Mouse (Mus musculus) heart, adult 18-20 months (tissue): ENCODE results near the gene Bricd5. TPM values are rescaled to one million over a fixed set of nuclear protein-coding genes. Genes with fewer than 3 reads are reported as not detected.

Source experiments
- DNase-seq, 2 experiments: peaks; one replicate each; pipeline ENCODE4 v3.0.0; 2021 to 2022; ENCODE audit warnings: mixed read lengths in 1 of 2
- total RNA-seq, 2 experiments: library from RNA; stranded (reverse); gene quantifications; 2 replicates each; pipeline ENCODE4 v1.2.3; 2021

The Bricd5 gene
- total RNA-seq, 2 experiments from 2014 or later, result not detected

DNA sequence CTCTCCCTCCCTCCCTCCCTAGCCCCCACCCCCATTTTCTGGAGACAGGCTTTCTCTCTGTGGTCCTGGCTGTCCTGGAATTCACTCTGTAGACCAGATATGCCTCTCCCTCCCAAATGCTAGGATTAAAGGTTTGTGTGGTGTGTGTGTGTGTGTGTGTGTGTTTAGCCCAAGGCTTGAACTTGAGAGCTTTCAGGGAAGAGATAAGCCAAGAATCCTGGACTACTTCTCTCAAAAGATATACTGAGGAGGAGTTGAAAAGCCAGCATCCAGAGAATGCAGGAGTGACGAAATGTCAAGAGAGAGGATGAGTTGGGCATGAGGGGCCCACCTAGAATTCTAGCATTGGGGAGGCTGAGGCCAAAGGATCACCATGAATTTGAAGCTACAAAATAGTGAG is 10.8 kb upstream of the Bricd5 start:
- no peak for DNase-seq

DNA sequence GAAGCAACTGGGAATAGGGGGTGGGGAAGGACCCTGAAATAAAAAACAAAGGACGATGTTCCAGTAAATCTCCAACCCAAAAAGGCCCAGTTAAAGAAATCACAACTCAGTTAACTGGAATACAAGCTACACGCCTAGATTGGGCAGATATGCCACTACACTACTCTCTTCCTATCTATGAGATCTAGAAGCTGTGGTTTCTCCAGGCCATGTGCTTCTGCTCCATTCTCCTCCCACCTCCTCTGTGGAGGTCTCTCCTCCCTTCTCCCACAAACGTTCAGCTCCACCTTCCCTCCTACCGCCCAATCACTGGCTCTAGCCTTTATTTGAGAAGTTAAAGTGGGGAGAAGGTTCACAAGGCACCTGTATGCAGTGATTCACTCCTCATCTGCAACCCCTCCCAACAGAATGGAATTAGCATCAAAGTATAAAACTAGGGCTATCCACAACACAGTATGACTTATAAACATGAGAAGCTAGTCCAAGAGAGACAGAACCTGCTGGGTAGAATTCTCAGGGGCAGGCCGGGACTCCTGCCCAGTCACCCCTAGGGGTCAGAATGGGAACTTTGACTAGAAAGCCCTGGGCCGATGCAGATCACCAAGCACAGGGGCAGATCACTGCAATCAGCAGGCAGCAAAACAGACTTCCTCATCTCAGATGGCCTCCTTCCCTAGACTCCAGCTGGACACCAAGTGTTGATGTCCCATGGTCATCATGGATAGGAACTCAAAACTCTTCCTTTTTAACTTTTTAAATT is 10.1 kb upstream of the Bricd5 start:
- no peak for DNase-seq

DNA sequence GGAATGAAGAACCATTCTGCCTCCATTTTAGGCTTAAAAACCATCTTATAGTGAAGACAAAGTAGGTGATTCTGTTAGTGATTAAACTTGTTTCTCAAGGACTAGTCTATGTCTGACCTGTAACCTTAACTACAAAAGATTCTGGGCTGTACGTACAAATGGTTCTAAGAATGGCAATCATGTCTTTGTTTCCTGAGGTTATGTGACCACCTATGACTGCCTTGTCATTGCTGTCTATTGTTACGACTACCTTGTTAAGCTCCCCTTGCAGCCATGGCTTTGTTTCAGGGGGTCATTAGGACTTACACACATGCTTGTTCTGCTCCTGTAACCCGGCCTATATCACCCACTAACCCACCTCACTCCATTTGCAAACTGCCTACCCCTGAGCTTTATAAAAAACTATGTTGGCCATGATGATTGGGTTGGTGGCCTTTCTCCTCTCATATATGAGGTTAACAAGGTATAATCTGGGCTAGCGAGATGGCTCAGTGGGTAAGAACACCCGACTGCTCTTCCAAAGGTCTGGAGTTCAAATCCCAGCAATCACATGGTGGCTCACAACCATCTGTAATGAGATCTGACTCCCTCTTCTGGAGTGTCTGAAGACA is 4.9 kb upstream of the Bricd5 start:
- no peak for DNase-seq

DNA sequence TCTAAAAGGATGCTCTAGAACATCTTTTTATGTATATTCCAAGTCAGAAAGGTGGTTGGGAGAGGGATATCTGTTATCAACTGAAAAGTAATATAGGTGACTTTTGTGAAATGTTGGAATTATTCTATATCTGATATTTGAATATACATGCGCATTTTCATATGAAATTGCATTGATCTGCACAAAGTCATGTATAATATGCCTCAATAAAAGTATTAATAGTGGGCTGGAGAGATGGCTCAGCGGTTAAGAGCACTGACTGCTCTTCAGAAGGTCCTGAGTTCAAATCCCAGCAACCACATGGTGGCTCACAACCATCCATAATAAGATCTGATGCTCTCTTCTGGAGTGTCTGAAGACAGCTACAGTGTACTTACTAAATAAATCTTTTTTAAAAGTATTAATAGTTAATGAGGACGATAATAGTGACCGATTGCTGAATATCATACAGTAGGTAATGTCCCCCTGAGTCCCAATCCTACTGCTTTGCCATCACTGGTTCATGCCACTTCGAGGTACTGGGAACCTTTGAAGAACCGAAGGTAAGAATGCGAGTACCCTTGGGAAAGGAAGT is 4.3 kb upstream of the Bricd5 start:
- no peak for DNase-seq

DNA sequence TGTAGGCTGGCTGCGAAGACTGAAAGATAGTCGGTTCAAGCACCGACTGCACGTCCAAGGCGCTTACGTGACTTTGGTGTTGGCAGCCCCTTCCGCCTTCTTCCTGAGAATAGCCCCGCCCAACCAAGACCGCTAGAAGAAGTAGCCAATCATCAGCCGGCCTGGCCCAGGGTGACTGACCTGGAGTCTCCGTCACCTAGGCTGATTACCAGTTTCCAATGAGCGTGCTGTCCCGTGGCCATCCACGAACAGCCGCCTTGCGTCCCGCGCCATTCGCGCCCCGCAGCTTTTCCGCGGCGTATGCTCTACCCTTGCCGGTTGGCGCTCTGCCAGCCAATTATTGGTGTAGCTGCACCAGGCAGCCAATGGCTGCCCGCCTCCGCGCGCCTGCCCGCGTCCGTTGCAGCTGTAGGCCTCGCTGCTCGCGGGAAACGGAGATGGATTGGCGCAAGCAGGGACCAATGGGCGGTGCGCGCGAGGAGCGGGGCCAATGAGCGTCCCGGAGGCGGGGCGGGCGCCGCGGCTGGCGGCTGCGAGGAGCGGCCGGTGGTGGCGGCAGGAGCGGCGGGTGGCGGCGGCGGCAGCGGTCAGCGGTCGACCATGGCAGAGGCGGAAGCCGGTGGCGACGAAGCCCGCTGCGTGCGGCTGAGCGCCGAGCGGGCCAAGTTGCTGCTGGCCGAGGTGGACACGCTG is 3.6 kb upstream of the Bricd5 start, which contains the start of the genes E4f1 and Pgp:
Gene E4f1, minus strand, starts transcription at position 404 of the 693 bp plus-strand sequence.
Gene Pgp, plus strand, starts transcription at position 483 of the 693 bp plus-strand sequence.
- peak; percentile 99 for DNase-seq

DNA sequence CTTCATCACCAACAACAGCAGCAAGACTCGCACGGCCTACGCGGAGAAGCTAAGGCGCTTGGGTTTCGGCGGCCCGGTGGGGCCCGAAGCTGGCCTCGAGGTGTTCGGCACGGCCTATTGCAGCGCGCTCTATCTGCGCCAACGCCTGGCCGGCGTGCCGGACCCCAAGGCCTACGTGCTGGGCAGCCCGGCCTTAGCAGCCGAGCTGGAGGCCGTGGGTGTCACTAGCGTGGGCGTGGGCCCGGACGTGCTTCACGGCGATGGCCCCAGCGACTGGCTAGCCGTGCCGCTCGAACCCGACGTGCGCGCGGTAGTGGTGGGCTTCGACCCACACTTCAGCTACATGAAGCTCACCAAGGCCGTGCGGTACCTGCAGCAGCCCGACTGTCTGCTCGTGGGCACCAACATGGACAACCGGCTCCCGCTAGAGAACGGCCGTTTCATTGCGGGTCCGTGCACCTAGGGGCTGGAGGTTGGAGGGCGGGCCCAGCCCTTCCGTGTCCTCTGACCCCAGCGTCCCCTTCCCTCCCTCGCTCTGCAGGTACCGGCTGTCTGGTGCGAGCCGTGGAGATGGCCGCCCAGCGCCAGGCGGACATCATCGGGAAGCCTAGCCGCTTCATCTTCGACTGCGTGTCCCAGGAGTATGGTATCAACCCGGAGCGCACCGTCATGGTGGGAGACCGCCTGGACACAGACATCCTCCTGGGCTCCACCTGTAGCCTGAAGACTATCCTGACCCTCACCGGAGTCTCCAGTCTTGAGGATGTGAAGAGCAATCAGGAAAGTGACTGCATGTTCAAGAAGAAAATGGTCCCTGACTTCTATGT is 2.8 kb upstream of the Bricd5 start:
- no peak for DNase-seq

DNA sequence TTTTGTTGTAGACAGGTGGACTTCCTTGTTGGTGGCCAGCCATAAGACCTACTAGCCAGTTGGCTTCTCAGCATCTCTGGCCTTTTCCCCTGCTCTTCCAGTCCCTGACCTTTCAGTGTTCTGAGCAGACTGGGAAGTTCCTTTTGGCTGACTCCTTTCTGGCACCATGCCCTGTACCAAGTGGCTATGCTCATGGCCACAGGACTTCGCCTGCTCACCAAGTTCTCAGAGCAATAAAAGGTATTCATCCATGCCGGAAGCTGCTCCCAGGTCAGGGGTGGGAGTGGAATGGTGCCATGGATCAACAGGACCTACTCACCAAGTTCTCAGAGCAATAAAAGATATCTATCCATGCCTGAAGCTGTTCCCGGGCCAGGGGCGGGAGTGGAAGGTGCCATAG is 1.2 kb upstream of the Bricd5 start:
- peak; percentile 65 to 69 for DNase-seq

DNA sequence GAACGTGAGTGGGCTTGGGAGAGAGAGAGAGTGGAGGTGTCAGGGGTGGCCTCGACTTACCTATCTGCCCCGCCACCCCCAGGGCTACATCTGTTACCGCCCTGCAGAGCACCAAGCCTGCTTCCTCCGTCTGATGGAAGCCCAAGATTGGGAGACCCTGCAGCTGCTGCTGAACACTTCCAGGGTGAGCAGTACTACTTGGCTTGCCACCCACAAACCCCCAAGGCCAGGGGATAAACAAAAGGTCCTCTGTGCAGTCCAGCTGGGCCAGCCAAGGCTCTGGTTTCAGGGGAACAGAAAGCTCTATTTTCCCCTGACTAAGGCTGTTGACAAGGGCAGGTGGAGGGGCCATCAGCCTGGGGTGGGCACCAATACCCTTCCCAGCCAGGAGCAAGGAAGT is 873 bp downstream of the Bricd5 start:
- no peak for DNase-seq

DNA sequence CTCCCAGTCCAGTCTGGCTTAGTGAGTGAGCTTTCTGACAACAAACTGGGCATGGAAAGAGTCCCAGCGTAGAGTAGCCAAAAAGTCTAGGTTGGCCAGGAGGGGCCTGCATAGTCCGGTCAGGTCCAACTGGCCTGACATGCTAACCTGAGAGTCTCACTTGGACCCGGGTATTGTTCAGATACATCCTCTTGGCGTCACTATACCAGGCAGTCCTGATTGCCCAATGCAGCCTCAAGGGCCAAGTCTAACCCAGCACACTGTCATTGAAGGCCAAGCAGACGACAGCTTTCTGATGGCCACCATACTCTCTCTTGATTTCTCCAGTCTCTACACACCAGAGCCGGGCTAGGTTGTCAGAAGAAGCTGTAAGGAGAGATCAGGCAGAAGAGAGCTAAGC is 1.9 kb downstream of the Bricd5 start:
- no peak for DNase-seq

DNA sequence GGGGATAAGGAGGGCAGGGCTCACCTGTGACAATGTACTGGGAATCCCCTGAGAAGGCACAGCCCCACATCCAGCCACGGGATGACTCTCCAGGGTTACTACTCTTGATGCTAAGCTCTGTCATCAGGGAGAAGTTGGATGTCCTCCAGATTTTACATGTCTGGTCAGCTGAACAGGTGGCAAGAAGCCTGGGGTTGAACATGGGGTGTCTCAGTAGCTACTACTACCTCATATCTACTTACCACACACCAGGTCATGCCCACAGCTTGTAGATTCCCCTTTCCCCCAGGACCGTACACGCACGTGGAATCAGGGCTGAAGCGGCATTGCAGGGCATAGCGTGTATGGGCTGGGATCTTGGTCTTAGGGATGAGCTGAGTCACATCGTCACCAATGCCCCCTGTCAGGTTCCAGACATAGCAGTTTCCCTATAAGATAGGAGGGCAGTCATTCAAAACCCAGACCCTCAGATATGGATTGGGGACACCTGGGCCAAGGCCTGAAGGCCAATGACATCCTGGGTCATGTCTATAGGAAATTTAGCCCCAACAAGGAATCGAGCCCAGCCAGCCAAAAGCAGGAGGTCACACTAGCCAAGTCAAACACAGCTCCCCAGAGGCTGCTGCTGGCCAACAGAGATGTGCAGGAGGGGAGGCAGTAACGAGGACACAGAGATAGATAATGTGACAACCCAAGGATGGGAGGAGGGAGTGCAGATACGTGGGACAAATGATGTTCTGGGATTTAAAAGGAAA is 2.5 kb downstream of the Bricd5 start:
- DNase-seq, result no peak

DNA sequence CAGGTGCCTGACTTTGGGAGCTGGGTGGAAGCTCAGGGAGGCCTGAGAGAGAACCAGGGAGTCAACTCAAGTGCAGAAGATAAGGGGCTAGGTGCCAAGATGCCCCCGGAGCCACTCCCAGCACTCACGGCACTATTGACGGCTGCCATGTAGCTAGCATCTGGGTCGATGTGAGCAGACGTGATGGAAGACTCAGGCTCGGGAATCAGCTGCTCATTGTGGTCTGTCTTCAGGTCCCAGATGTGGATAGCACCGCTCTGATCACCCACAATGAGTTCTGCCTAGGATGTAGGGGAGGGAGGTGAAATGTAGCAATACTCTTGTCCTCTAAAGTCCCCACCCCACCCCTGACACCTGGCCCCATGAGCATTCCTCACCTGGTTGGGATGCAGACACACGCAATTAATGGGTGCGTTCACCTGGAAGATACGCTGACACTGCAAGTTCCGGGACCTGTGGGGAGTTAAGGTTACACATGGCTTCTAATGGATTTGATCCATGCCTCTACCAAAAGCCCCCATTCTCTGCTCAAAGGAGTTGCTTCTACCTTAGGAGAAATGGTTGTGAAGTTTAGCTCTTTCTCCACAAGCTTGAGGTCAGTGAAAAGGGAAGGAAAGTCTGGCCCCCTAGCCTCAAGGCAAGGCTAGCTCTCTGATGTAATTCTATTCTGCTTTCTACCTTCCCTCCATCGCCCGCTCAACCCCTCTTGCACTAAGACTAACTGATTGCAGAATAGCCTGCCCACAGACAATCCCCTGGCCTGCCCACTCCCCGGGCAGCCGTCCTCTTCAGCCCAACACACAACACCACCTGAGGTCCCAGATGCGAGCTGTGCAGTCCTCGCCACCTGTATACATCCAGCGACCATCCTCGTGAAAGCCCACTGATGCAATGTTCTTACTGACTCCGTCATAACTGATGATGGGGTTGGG is 3.6 kb downstream of the Bricd5 start:
- DNase-seq, result no peak

DNA sequence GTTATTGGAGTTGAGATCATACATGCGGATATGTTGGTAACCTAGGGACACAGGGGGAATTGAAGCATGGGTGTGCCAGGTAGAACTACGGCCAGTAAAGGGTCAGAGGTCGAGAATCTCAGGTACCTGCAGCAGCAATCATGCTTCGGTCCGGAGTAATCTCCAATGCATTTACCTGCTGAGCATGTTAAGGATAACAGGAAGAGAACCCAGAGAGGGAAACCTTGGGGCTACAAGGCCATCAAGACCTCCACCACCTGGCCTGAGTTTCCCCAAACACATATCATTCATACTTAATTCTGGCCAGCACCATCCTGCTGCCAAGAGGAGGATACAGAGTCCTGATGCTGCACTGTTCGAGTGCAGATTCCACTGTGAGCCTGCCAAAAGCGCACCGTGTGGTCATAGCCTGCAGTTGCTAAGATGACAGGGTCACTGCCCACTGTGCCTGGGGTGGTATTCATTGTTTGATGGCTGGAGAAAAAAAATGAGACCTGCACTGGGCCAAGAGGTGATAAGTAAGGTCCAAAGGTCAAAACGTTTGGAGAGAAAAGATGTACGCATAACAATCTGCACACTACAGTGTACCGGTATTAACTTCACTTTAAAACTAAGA is 4.4 kb downstream of the Bricd5 start:
- DNase-seq, result no peak

DNA sequence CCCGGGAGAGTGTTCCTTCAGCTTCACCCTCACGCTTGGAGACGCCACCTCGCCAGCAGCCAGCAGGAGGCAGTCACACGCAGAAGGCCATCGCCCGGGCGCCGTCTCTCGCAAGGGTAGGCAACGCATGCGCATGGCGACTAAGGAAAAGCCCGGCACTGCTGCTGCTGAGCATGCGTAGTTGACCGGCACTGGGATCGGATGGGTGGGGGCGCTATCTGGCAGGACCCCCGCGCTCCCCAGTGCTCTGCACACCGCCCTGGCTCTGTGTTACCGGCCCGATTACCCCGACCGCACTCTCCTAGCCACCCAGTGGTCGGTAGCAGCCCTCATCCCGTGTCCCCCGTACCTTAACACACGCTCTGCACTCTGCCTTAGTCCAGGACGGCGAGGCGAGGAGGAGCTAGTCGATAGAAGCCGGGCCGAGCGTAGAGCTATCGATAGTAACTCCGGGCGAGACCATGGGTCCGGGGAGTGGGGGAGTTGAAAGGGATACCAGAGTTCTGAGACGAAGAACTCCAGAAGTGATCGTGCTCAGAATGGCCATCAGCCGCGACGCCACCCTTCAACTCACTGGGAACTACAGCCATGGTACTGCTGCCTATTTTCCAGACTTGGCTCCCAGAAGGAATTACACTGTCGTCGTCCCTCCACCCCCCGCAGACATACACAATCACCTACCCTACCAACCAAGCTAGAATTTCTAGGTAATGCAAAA is 5.1 kb downstream of the Bricd5 start, which contains the start of gene Mlst8:
Gene Mlst8, minus strand, starts transcription at position 416 of the 718 bp plus-strand sequence.
- peak; percentile 97 to 98 for DNase-seq

DNA sequence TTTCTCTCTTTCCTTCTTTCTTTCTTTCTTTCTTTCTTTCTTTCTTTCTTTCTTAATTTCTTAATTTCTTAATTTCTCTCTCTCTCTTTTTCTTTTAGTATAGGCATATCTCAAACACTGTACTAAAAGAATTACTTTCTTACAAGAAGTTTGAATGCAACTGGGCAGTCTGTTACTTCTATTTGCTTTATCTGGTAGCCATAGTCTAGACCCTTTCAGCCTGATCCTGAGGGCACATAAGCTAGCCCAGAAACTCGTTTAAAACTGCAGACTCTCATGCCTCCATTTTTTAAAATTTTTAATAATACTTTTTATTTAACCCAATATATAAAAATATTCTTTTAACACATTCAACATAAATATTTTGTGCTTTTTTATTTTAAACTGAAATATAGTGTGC is 5.7 kb downstream of the Bricd5 start:
- DNase-seq, result no peak

DNA sequence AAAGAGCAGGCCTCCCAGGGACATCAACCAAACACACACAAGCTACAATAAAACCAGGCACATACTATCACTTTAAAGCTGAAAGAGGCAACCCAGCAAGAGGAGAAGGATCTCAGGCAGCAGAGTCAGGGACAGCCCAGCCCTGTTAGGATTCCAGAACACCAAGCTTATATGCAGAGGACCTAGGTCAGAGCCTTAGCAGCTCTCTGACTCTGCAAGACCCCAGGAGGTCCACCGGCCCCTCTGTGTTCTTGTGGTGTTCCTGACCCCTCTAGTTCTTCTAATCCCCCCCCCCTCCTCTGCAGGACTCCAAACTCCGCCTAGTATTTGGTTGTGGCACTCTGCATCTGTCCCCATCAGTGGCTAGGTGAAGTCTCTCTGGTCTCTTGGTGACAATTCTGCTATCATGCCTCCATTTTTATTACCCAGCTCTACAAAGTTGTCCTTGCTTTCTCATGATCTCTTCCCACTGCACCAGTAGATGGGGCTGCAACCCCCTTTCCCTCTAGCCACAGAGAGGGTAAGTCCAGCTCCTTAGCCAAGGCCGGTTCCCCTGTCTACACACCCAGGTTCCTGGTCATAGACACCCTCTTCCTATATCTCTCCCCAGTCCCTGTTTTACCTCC is 6.6 kb downstream of the Bricd5 start:
- no peak for DNase-seq

DNA sequence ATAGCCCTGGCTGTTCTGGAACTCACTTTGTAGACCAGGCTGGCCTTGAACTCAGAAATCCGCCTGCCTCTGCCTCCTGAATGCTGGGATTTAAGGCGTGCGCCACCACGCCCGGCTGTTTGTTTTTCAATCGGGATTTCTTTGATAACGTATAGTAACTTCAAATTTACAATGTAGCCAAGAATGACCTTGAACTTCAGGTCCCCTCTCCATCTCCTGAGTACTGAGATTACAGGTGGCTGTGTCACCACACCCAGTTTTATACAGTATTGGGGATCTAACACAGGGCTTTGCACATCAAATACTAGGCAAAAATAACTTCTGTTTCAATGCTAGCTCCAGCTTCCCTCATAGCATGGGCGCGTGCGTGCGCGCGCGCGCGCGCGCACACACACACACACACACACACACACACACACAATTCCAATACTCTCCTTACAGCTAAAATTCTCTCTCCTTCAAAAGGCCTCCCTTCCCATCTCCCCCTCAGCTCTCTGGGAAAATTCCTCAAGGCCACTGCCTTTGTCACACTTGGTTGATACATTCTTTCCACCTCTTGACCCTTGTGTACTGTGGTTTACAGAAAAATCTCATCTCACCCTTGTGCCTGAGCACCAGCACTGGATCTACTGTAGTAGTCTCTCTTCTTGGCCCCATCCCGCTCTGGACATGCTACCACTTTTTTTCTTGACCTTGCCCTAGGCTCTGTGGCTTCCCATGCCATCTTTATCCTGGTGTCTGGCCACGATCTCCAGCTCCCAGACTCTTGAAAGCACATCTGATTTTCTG is 7.5 kb downstream of the Bricd5 start:
- no peak for DNase-seq

DNA sequence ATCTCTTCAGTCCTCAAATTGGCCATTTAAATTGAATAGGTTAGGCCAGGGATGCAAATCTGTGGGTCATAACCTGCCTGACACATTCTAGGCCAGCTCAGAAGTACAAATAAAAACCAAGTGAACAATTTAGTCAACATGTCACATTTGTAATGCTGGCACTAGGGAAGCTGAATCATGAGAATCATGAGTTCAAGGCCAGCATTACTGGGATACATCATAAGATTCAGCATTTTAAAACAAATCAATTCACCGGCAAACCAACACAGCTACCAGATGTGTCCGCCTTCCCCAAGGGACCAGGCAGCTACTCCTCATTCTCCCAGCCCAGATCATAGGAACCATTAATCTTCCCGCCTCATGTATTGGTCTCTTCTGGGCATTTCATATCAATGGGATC is 9.8 kb downstream of the Bricd5 start:
- no peak for DNase-seq
